Comparison of ENCODE assay signal across 11 mouse cellular contexts in genomic region chr2:70563721-70564645, GRCm38 (mm10). TPM values are rescaled to one million over a fixed set of nuclear protein-coding genes. Genes with fewer than 3 reads are reported as not detected.
DNase-seq lines count a peak whose midpoint lies in the region; ATAC-seq and TF ChIP-seq lines count a peak whose summit lies in the region.
"Had no signal": no experiment of that assay in that cellular context is flagged by ENCODE, and none has a peak within 500 bp of the region (broad histone marks: within the 10 kb centered on the region; RNA-seq: fewer than 3 reads in every experiment).

No protein-coding gene starts in this region.

- peak overlapping the region; percentile 15 for H3K4me3 ChIP-seq in cerebellum, adult 2 months (replicated peaks; ENCODE audit: insufficient read depth, low read depth, low read length)
- H3K4me3 ChIP-seq in stomach, embryonic 16.5 days (replicated peaks; ENCODE audit: low read length): peak overlapping the region; percentile 5; the same call in 1 of the 2 replicates
- H3K4me3 ChIP-seq in stomach, postnatal 0 days (ENCODE audit: low read depth, low read length): no peak overlapping the region
- H3K4me3 ChIP-seq in limb, embryonic 13.5 days: peak overlapping the region; percentile 32

- no peaks in the 10 kb centered on the region for H3K9me3 ChIP-seq in stomach, embryonic 16.5 days (replicated peaks; ENCODE audit: control insufficient read depth, low read length)
- no peaks in the 10 kb centered on the region for H3K9me3 ChIP-seq in stomach, postnatal 0 days (ENCODE audit: control insufficient read depth, low read length)
- H3K9me3 ChIP-seq in limb, embryonic 13.5 days: no peaks in the 10 kb centered on the region

- WGBS in cerebellum, adult 2 months: 3% methylated on average over 38 of the region's 38 CpGs
- whole genome bisulfite sequencing in stomach, embryonic 16.5 days: 2% methylated on average over 38 of the region's 38 CpGs
- 4% methylated on average over 37 of the region's 38 CpGs for WGBS in stomach, postnatal 0 days
- under 1% methylated on average over 38 of the region's 38 CpGs for WGBS in limb, embryonic 13.5 days

- H3K27me3 ChIP-seq in cerebellum, adult 2 months (ENCODE audit: control insufficient read depth, insufficient read depth, low read length): peaks cover 12% of the 10 kb centered on the region; the same call in 1 of the 2 replicates
- H3K27me3 ChIP-seq in stomach, embryonic 16.5 days (ENCODE audit: control insufficient read depth, insufficient read depth, low read length): peaks cover 99% of the 10 kb centered on the region
- H3K27me3 ChIP-seq in stomach, postnatal 0 days (ENCODE audit: control insufficient read depth, insufficient read depth, low read length): peaks cover 36% of the 10 kb centered on the region
- H3K27me3 ChIP-seq in limb, embryonic 13.5 days: peaks cover 100% of the 10 kb centered on the region

- no peak for ATAC-seq in stomach, embryonic 16.5 days (ENCODE audit: insufficient read depth, low FRiP score)
- no peak for ATAC-seq in stomach, postnatal 0 days (ENCODE audit: low FRiP score, low TSS enrichment)
- no peak for ATAC-seq in limb, embryonic 13.5 days (ENCODE audit: low FRiP score, low read depth)

- no peak for TF ChIP-seq EP300 in stomach, postnatal 0 days (optimal IDR thresholded peaks at IDR 0.05)

- peak in 1 of 2 experiments; percentile 20 for DNase-seq in cerebellum, adult 2 months
- DNase-seq in cerebellum, adult 9-11 months: no peak
- DNase-seq in stomach, postnatal 0 days (ENCODE audit: low spot score): no peak
- DNase-seq in spleen, adult 12 weeks (ENCODE audit: low spot score): no peak
- DNase-seq in adipocyte (ENCODE audit: low spot score): no peak
- no peak for DNase-seq in left cerebral cortex, adult 9 months (ENCODE audit: low spot score in 2 of 2)
- DNase-seq: heart, postnatal 36 days; right cerebral cortex, postnatal 25 days; thymus, postnatal 25 days had no signal

- no peak for TF ChIP-seq POLR2A in cerebellum, adult 2 months (IDR thresholded peaks at IDR 0.05; ENCODE audit: borderline replicate concordance, insufficient read depth, low read length)

- H3K27ac ChIP-seq in cerebellum, adult 2 months (ENCODE audit: insufficient read depth, low read length): no peak overlapping the region
- no peak overlapping the region for H3K27ac ChIP-seq in stomach, embryonic 16.5 days (ENCODE audit: low read length)
- no peak overlapping the region for H3K27ac ChIP-seq in stomach, postnatal 0 days (replicated peaks)
- H3K27ac ChIP-seq in limb, embryonic 13.5 days: no peak overlapping the region

- H3K9ac ChIP-seq in stomach, embryonic 16.5 days (ENCODE audit: low read length): no peak overlapping the region
- no peak overlapping the region for H3K9ac ChIP-seq in stomach, postnatal 0 days (ENCODE audit: low read length)
- no peak overlapping the region for H3K9ac ChIP-seq in limb, embryonic 13.5 days

- no peak for TF ChIP-seq CTCF in cerebellum, adult 2 months (IDR thresholded peaks at IDR 0.05; ENCODE audit: borderline replicate concordance, insufficient read depth, low read depth, low read length)
- TF ChIP-seq CTCF in stomach, postnatal 0 days (IDR thresholded peaks at IDR 0.05; ENCODE audit: low read depth): no peak

- no peaks in the 10 kb centered on the region for H3K4me1 ChIP-seq in cerebellum, adult 2 months (ENCODE audit: control insufficient read depth, insufficient read depth, low read length)
- peaks cover 27% of the 10 kb centered on the region for H3K4me1 ChIP-seq in stomach, embryonic 16.5 days (ENCODE audit: control insufficient read depth, insufficient read depth, low read length)
- H3K4me1 ChIP-seq in stomach, postnatal 0 days (replicated peaks; ENCODE audit: control insufficient read depth, insufficient read depth): no peaks in the 10 kb centered on the region
- peaks cover 61% of the 10 kb centered on the region for H3K4me1 ChIP-seq in limb, embryonic 13.5 days

- H3K4me2 ChIP-seq in stomach, embryonic 16.5 days (ENCODE audit: low read depth, low read length): no peak overlapping the region
- H3K4me2 ChIP-seq in stomach, postnatal 0 days (replicated peaks; ENCODE audit: low read depth): no peak overlapping the region
- peak overlapping the region; percentile 57 for H3K4me2 ChIP-seq in limb, embryonic 13.5 days (replicated peaks)

- no peaks in the 10 kb centered on the region for H3K36me3 ChIP-seq in stomach, embryonic 16.5 days (ENCODE audit: control insufficient read depth, insufficient read depth, low read length)
- H3K36me3 ChIP-seq in stomach, postnatal 0 days (ENCODE audit: control insufficient read depth, insufficient read depth, low read length): no peaks in the 10 kb centered on the region
- H3K36me3 ChIP-seq in limb, embryonic 13.5 days: no peaks in the 10 kb centered on the region

RNA-seq across cellular contexts. Expression of gene Gad1, which starts 11.1 kb away (rescaled TPM):
- polyA plus RNA-seq in cerebellum, adult 2 months (2012; rRNA removed): 474 and 548 TPM in 2 replicates
- 0.28 and 0.34 TPM in 2 replicates for polyA plus RNA-seq in stomach, embryonic 16.5 days (2015; fragmentation: Nextera tagmentation; extraction: Ambion mirVana)
- polyA plus RNA-seq in stomach, postnatal 0 days (2015; fragmentation: Nextera tagmentation; extraction: Ambion mirVana): 0.02 and 0.06 TPM in 2 replicates
- polyA plus RNA-seq in limb, embryonic 13.5 days (2015; fragmentation: Nextera tagmentation; extraction: Ambion mirVana): 0.45 and 0.46 TPM in 2 replicates

RNA-seq across cellular contexts. Expression of gene Erich2, which starts 55.4 kb away (rescaled TPM):
- polyA plus RNA-seq in cerebellum, adult 2 months (2012; rRNA removed): 0.80 and 1.6 TPM in 2 replicates
- 2.6 and 2.7 TPM in 2 replicates for polyA plus RNA-seq in stomach, embryonic 16.5 days (2015; fragmentation: Nextera tagmentation; extraction: Ambion mirVana)
- 1.1 and 1.7 TPM in 2 replicates for polyA plus RNA-seq in stomach, postnatal 0 days (2015; fragmentation: Nextera tagmentation; extraction: Ambion mirVana)
- polyA plus RNA-seq in limb, embryonic 13.5 days (2015; fragmentation: Nextera tagmentation; extraction: Ambion mirVana): 0.89 and 1.7 TPM in 2 replicates

Comparison
In these comparisons a context has a peak if more than half of its experiments do, and no peak if none do; other contexts are left out.
1. RNA of gene Gad1, which starts 11.1 kb away (polyA plus RNA-seq): 474 to 548 TPM in cerebellum, adult 2 months; 0.45 to 0.46 TPM in limb, embryonic 13.5 days, 0.28 to 0.34 TPM in stomach, embryonic 16.5 days and 0.02 to 0.06 TPM in stomach, postnatal 0 days; every median in the first group is over 100 times any median in the second.